Mouse (Mus musculus) cortical plate, adult 2 months (tissue): ENCODE data around the gene Rnase4.

Experiments used
- CTCF ChIP-seq: fragments of 200-500 bp; IDR thresholded peaks from 2 replicates; pipeline ENCODE4 v1.5.1; 2011; ENCODE audit warnings: mild to moderate bottlenecking, control low read depth, low read length; ENCODE audit not compliant: insufficient read depth; ENCODE audit errors: extremely low read depth
- POLR2A ChIP-seq: fragments of 200-500 bp; IDR thresholded peaks from 2 replicates; pipeline ENCODE4 v1.6.1; 2011; ENCODE audit warnings: mild to moderate bottlenecking, low read length, control low read depth; ENCODE audit not compliant: insufficient read depth; ENCODE audit errors: extremely low read depth

GRCm38 (mm10) chr14:51111966-51112365 lies 21.1 kb downstream of the Rnase4 start:
- TF ChIP-seq CTCF (no peak), POLR2A (no peak)
